Mouse (Mus musculus) stomach, postnatal 0 days (tissue): ENCODE measurements around the gene Zfp763. TPM values are rescaled to one million over a fixed set of nuclear protein-coding genes. Genes with fewer than 3 reads are reported as not detected.

Experiments
- ATAC-seq: fragments of 200-750 bp; cut with Nextera tagmentation; 2 replicates; pipeline ENCODE4 v1.8.0; 2017; ENCODE audit not compliant: low FRiP score, low TSS enrichment
- DNase-seq: peaks from one replicate; pipeline ENCODE4 v3.0.0-alpha.2; 2016; ENCODE audit warnings: low spot score
- H3K27ac ChIP-seq: fragments of 300-500 bp; sonication (generic); replicated peaks from 2 replicates; pipeline ENCODE4 v1.5.1; 2014; ENCODE audit warnings: mild to moderate bottlenecking, control low read depth
- H3K27me3 ChIP-seq: fragments of 300-500 bp; sonication (generic); 2 replicates; pipeline ENCODE4 v1.6.1; 2014; ENCODE audit warnings: low read length; ENCODE audit not compliant: control insufficient read depth, insufficient read depth
- H3K36me3 ChIP-seq: fragments of 300-500 bp; sonication (generic); 2 replicates; pipeline ENCODE4 v1.6.1; 2014; ENCODE audit warnings: low read length, mixed read lengths; ENCODE audit not compliant: control insufficient read depth, insufficient read depth
- H3K4me1 ChIP-seq: fragments of 300-500 bp; sonication (generic); replicated peaks from 2 replicates; pipeline ENCODE4 v1.6.1; 2014; ENCODE audit warnings: antibody characterized with exemption; ENCODE audit not compliant: control insufficient read depth, insufficient read depth
- H3K4me2 ChIP-seq: fragments of 300-500 bp; sonication (generic); replicated peaks from 2 replicates; pipeline ENCODE4 v1.6.1; 2014; ENCODE audit warnings: low read depth, mild to moderate bottlenecking, control low read depth, moderate library complexity
- H3K4me3 ChIP-seq: fragments of 300-500 bp; sonication (generic); 2 replicates; pipeline ENCODE4 v1.5.1; 2014; ENCODE audit warnings: low read depth, low read length, control low read depth
- H3K9ac ChIP-seq: fragments of 300-500 bp; sonication (generic); 2 replicates; pipeline ENCODE4 v1.6.1; 2014; ENCODE audit warnings: mild to moderate bottlenecking, low read length, control low read depth, mixed read lengths
- H3K9me3 ChIP-seq: fragments of 300-500 bp; sonication (generic); 2 replicates; pipeline ENCODE4 v1.6.1; 2016; ENCODE audit warnings: low read length; ENCODE audit not compliant: control insufficient read depth
- CTCF ChIP-seq: IDR thresholded peaks from 2 replicates; pipeline ENCODE4 v1.5.1; 2016; ENCODE audit warnings: antibody characterized with exemption, low read depth, mild to moderate bottlenecking, moderate library complexity
- EP300 ChIP-seq: optimal IDR thresholded peaks from 2 replicates; pipeline ENCODE3; 2016; ENCODE audit warnings: antibody characterized with exemption
- WGBS: fragments of 180-500 bp; shearing (Covaris S2); extraction: QIAGEN DNeasy Blood & Tissue Kit; methylation state at CpG from one replicate; pipeline ENCODE4 v1.1.7; 2014; 5-methylcytosine and 5-hydroxymethylcytosine counted together
- polyA plus RNA-seq: library from polyadenylated mRNA; unstranded; fragments of >200 nt; fragmentation: Nextera tagmentation; extraction: Ambion mirVana; gene quantifications from 2 replicates; pipeline ENCODE4 v1.2.1, GENCODE M21; 2015

Gene Zfp763
- polyA plus RNA-seq, 1 experiment from 2014 or later = 3.2 TPM

- WGBS = 43% methylated on average over 9 of the region's 9 CpGs
- H3K36me3 ChIP-seq = peaks cover 12% of the 10 kb centered on the region
- ATAC-seq = no peak
Measured at GRCm38 (mm10) chr17:33008337-33008736, 24.9 kb downstream of the Zfp763 start.

GRCm38 (mm10) chr17:32998492-32998891, 34.7 kb downstream of the Zfp763 start:
- Histone ChIP-seq H3K4me1 (peaks cover 6% of the 10 kb centered on the region; the same call in 1 of the 2 replicates), H3K4me3 (no peak overlapping the region), H3K36me3 (peaks cover 19% of the 10 kb centered on the region), H3K27ac (no peak overlapping the region), H3K9me3 (peaks cover 7% of the 10 kb centered on the region; the same call in 1 of the 2 replicates), H3K27me3 (no peaks in the 10 kb centered on the region), H3K4me2 (no peak overlapping the region), H3K9ac (no peak overlapping the region)
- no peak for DNase-seq
- 96% methylated on average over 2 of the region's 2 CpGs for WGBS
- TF ChIP-seq CTCF (no peak), EP300 (no peak)
- no peak for ATAC-seq

More at GRCm38 (mm10) chr17:33008337-33008736, 24.9 kb downstream of the Zfp763 start:
- Histone ChIP-seq H3K9me3 (0 out of 2 replicates have a peak, but pooled peaks cover 8% of the 10 kb centered on the region), H3K27ac (no peak overlapping the region), H3K4me3 (no peak overlapping the region), H3K4me2 (no peak overlapping the region), H3K9ac (no peak overlapping the region), H3K27me3 (no peaks in the 10 kb centered on the region), H3K4me1 (no peaks in the 10 kb centered on the region)
- no peak for DNase-seq
- TF ChIP-seq CTCF = peak; percentile 31; the same call in 1 of the 2 replicates
- no peak for TF ChIP-seq EP300

- H3K9me3 ChIP-seq = no peaks in the 10 kb centered on the region
- H3K36me3 ChIP-seq = peaks cover 2% of the 10 kb centered on the region; the same call in 1 of the 2 replicates
- ATAC-seq (peak; percentile 98), DNase-seq (peak; percentile 83)
- 1% methylated on average over 21 of the region's 21 CpGs for WGBS
- H3K4me3 ChIP-seq = peak within 1 kb of the TSS; percentile 61
- peak within 1 kb of the TSS; percentile 49 for H3K27ac ChIP-seq
- peaks cover 6% of the 10 kb centered on the region; the same call in 1 of the 2 replicates for H3K4me1 ChIP-seq
- peak within 1 kb of the TSS; percentile 66 for H3K9ac ChIP-seq
- TF ChIP-seq EP300 = peak; percentile 35
- no peak for TF ChIP-seq CTCF
- H3K27me3 ChIP-seq = no peaks in the 10 kb centered on the region
- peak within 1 kb of the TSS; percentile 66 for H3K4me2 ChIP-seq
Measured at GRCm38 (mm10) chr17:32992699-32993474, 40.3 kb downstream of the Zfp763 start, which contains the start of gene Zfp952. Gene Zfp952, plus strand, starts transcription at chr17:32993129.

- H3K27me3 ChIP-seq = no peaks in the 10 kb centered on the region
- TF ChIP-seq EP300 = no peak
- TF ChIP-seq CTCF = peak; percentile 59
- peaks cover 6% of the 10 kb centered on the region; the same call in 1 of the 2 replicates for H3K4me1 ChIP-seq
- H3K4me3 ChIP-seq = peak overlapping the region; percentile 61; the same call in 1 of the 2 replicates
- no peak overlapping the region for H3K27ac ChIP-seq
- H3K36me3 ChIP-seq = peaks cover 2% of the 10 kb centered on the region; the same call in 1 of the 2 replicates
- DNase-seq = no peak
- no peak for ATAC-seq
- peak overlapping the region; percentile 66 for H3K4me2 ChIP-seq
- WGBS = 62% methylated on average over 12 of the region's 12 CpGs
- peak overlapping the region; percentile 66 for H3K9ac ChIP-seq
- H3K9me3 ChIP-seq = no peaks in the 10 kb centered on the region
Measured at GRCm38 (mm10) chr17:32991965-32992698, 41.1 kb downstream of the Zfp763 start.

- Histone ChIP-seq H3K4me1 (no peaks in the 10 kb centered on the region), H3K4me2 (no peak overlapping the region), H3K27me3 (no peaks in the 10 kb centered on the region), H3K4me3 (no peak overlapping the region), H3K27ac (no peak overlapping the region), H3K9me3 (no peaks in the 10 kb centered on the region), H3K36me3 (no peaks in the 10 kb centered on the region), H3K9ac (no peak overlapping the region)
- DNase-seq = no peak
- no peak for ATAC-seq
- TF ChIP-seq CTCF = no peak
- TF ChIP-seq EP300 = no peak
- WGBS = 76% methylated on average over 4 of the region's 4 CpGs
Measured at GRCm38 (mm10) chr17:32986301-32986700, 46.9 kb downstream of the Zfp763 start.
